Mouse (Mus musculus): ENCODE data around the gene Mlh3. TPM values are rescaled to one million over a fixed set of nuclear protein-coding genes. Genes with fewer than 3 reads are reported as not detected.

The Mlh3 gene
- total RNA-seq, 2 experiments from 2014 or later: 6.6 to 8.6 TPM

GRCm38 (mm10) chr12:85256074-85256751 lies 14.2 kb downstream of the Mlh3 start:
- intact Hi-C loops (cut with DNase I; ENCODE audit: low total_unique reads): no loop called here
- DNase-seq: no peak

DNA sequence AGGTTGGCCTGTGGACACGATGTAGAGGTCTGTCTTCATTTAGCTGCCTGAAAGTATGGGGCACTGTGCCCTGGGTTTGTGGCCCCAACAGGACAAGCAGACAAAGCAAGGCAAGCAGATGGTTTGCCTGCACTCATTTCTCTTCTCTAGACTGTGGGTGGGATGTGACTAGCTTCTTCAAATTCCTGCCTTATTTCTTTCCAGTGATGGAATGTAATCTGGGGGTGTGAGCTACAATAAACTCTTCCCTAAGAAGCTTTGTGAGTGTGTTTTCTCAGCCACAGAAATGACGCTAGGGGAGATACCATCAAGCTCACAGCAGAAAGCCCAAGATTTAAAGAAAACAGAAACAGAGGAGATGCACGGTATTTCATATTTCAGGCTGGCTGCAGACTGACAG lies 18.3 kb downstream of the Mlh3 start:
- intact Hi-C loops (cut with DNase I; ENCODE audit: low total_unique reads): no loop called here
- DNase-seq: no peak

- intact Hi-C loops (cut with DNase I; ENCODE audit: low total_unique reads): no loop called here
- DNase-seq: no peak
These were observed 32.8 kb downstream of the Mlh3 start for GRCm38 (mm10) chr12:85237553-85237952.

- intact Hi-C loops (cut with DNase I; ENCODE audit: low total_unique reads): loop anchor here (5.0 kb wide), 1 partner anchor 44 kb away; no protein-coding TSS in a partner anchor
- DNase-seq: no peak
These were observed 36.7 kb downstream of the Mlh3 start for GRCm38 (mm10) chr12:85233376-85234358.

DNA sequence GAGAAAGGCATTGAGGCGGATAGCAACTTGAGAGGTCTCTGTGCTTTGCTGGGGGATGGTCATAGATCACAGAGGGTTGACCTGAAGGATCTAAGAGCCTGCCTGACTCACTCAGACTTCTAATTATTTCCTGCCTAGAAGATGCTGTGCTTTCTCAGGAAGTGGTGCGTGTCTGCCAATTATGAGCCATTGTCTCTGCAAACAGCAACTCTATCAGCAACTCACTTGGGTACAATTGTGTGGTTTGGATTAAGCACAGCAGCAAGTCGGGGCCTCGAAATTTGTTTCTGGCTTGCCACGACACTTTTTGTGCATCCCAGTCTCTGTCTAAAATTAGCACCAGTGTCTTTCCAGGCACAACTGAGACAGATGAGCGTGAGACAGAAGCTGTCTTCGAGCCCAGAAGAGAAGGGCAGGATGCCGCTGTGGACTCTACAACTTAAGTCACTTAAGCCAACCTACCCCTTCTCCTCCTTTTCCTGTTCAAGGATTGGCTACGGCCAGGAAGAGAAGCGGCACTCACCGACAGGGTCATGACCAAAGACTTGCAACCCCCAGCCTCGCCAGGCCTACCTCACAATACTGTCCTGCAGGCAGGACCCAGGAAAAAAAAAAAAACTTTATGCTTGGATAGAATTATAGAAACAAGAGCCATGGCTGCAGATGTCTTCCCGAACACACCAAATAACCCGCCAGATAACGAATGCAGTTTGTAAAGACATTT lies 42.4 kb downstream of the Mlh3 start:
- DNase-seq: no peak
- intact Hi-C loops (cut with DNase I; ENCODE audit: low total_unique reads): no loop called here

GRCm38 (mm10) chr12:85227227-85227626 lies 43.2 kb downstream of the Mlh3 start:
- intact Hi-C loops (cut with DNase I; ENCODE audit: low total_unique reads): no loop called here
- DNase-seq: peak; percentile 54

DNA sequence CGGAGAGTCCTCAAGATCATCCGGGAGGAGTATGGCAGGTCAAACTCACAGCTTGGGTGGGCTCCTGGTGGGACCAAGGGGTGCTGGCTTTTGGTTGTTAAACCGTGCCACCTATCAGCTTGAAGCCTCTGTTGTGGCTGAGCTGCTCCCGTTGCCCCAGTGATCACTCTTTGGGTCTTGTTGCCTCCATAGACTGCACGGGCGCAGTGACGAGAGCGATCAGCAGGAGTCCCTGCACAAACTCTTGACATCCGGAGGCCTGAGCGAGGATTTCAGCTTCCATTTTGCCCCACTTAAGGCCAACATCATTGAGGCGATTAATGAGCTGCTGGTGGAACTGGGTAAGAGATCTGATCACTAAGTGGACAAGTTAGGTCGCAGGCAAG lies 50.5 kb downstream of the Mlh3 start:
- no peak for DNase-seq
- intact Hi-C loops (cut with DNase I; ENCODE audit: low total_unique reads): loop anchor here (5.0 kb wide), 1 partner anchor 38 kb away; no protein-coding TSS in a partner anchor

- intact Hi-C loops (cut with DNase I; ENCODE audit: low total_unique reads): loop anchor here (5.0 kb wide), 1 partner anchor 37 kb away; no protein-coding TSS in a partner anchor
- peak; percentile 98 for DNase-seq
These were observed 51.0 kb downstream of the Mlh3 start, which contains the start of gene Eif2b2 for GRCm38 (mm10) chr12:85219236-85219904. TSS of gene Eif2b2 (plus strand) at chr12:85219481.

DNA sequence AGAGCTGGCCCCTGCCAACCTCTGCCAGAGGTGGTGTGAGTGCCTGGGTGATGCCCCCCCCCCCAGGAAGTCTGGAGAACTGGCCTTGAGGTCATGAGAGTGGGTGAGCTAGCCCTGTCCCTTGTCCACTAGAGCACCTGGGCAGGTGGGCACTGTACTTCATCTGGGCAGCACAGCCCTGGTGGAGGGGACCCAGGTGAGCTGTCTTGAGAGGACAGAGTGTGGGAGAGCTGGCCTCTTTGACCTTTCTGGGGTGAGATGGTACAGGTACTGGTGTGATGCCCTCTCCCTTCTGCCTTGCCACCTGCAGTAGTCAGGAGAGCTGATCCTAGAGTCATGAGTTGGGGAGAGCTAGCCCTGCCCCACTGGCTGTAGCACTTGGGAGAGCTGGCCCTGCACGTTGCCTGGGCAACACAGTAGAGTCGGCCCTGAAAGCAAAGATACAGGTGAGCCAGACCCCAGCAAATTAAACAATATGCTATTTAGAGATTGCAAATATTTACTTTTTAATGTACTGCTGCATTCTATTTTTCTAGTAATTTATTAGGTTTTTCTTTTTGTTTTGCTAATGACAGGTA lies 52.6 kb downstream of the Mlh3 start:
- intact Hi-C loops (cut with DNase I; ENCODE audit: low total_unique reads): loop anchor here (5.0 kb wide), 1 partner anchor 36 kb away; no protein-coding TSS in a partner anchor
- no peak for DNase-seq

DNA sequence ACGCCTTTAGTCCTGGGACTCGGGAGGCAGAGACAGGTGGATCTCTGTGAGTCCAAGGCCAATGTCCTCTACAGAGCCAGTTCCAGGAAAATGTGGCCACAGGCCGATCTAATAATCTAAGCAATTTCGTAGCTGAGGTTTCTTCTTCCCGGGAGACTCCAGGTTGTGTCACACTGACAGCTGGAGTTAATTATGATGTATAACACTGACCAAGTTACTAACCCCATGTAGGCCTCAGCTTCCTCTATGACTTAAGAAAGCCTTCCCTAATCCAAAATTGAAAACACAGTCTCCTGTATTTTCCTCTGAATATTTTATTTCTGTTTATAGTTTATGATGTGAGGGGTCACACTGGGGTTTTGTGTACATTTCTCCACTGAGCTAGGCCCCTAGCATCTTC lies 55.4 kb downstream of the Mlh3 start:
- intact Hi-C loops (cut with DNase I; ENCODE audit: low total_unique reads): loop anchor here (5.0 kb wide), 1 partner anchor 33 kb away; no protein-coding TSS in a partner anchor

GRCm38 (mm10) chr12:85208687-85209199 lies 61.7 kb downstream of the Mlh3 start:
- intact Hi-C loops (cut with DNase I; ENCODE audit: low total_unique reads): loop anchor here (5.0 kb wide), 1 partner anchor 36 kb away; no protein-coding TSS in a partner anchor
- DNase-seq: no peak

More for the DNA sequence above, 55.4 kb downstream of the Mlh3 start:
- DNase-seq: no peak

DNA sequence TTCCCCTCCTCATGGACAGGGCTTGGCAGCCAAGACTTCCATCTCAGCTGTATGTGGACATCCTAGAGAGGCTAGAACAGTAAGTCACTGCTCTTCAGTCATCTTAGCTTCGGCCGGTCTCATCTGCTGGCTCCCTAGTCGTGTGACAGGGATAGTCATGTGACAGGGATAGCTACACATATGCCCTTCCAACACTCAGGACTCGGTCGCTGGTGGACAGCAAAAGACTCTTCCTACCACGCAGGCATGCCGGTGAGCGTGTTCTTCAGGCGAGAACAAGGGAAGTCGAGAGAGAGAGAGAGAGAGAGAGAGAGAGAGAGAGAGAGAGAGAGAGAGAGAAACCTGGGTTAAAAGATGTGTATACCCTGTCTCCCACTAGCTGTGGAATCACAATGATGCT lies 65.0 kb downstream of the Mlh3 start:
- no peak for DNase-seq
- intact Hi-C loops (cut with DNase I; ENCODE audit: low total_unique reads): loop anchor here (5.0 kb wide), 1 partner anchor 33 kb away; no protein-coding TSS in a partner anchor

- no peak for DNase-seq
- intact Hi-C loops (cut with DNase I; ENCODE audit: low total_unique reads): no loop called here
These were observed 66.3 kb downstream of the Mlh3 start for GRCm38 (mm10) chr12:85204105-85204504.

- intact Hi-C loops (cut with DNase I; ENCODE audit: low total_unique reads): no loop called here
- no peak for DNase-seq
These were observed 66.7 kb downstream of the Mlh3 start for GRCm38 (mm10) chr12:85203699-85204098.

DNA sequence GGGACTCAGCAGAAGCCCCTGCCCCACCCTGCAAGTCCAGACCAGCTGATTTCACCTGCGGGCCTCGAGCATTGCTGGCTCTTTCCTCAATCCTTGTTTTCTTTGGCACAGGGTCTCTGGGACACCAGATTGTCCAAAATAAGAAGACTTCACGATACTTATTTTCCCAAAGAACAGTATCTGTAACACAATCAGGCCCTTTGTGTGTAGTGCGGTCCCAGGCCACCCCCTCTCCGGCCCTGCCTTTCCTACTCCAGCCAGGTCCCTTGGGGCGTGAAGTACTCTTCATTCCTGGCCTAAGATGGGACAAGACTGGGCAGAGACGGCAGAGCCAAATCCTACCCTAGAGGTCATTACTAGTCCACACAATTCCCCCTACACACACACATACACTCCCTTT lies 68.2 kb downstream of the Mlh3 start:
- DNase-seq: no peak
- intact Hi-C loops (cut with DNase I; ENCODE audit: low total_unique reads): no loop called here

DNA sequence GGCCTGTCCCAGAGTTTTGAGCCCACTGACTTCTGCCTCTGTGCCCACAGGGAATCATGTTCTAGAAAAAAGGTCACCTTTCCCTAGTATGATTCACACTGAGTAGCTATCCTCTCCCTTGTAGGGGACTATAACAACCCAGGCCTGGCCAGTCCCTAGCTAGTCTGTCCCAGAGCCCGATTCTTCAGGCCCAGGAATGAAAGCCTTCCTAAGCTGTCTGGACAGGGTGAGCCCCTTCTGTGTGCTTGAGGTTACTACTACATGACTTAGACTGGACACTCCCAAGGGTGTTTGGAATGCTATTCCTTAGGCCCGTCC lies 68.6 kb downstream of the Mlh3 start:
- intact Hi-C loops (cut with DNase I; ENCODE audit: low total_unique reads): no loop called here
- no peak for DNase-seq

GRCm38 (mm10) chr12:85200929-85201829 lies 69.2 kb downstream of the Mlh3 start:
- intact Hi-C loops (cut with DNase I; ENCODE audit: low total_unique reads): no loop called here
- DNase-seq: peak; percentile 53

DNA sequence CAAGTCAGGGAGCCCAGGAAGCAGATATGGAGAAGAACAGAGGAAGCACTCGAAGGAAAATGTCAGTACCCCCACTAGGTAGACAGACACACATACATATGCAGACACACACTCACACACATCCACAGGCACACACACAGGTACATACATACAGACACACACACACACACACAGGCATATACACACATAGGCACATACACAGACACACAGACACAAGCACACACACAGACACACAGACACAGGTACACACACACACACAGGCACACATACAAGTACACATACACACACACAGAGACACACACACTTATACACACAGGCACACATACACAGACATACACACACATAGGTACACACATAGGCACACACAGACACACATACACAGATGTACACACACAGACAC lies 70.4 kb downstream of the Mlh3 start:
- no peak for DNase-seq
- intact Hi-C loops (cut with DNase I; ENCODE audit: low total_unique reads): no loop called here

All from gastrocnemius, postnatal 14 days (tissue).